Mouse (Mus musculus) heart, embryonic 16.5 days (tissue): Measurements from ENCODE around the gene Clcn6. TPM values are rescaled to one million over a fixed set of nuclear protein-coding genes. Genes with fewer than 3 reads are reported as not detected.

Source experiments
- ATAC-seq: fragments of 200-750 bp; cut with Nextera tagmentation; replicated peaks from 2 replicates; pipeline ENCODE4 v1.8.0; 2017; ENCODE audit warnings: moderate number of reproducible peaks; ENCODE audit not compliant: insufficient read depth, low FRiP score; ENCODE audit errors: extremely low read depth
- H3K27ac ChIP-seq: fragments of 300-500 bp; sonication (generic); 2 replicates; pipeline ENCODE4 v1.5.1; 2014; ENCODE audit warnings: mild to moderate bottlenecking, low read length, control low read depth, moderate library complexity
- H3K27me3 ChIP-seq: fragments of 300-500 bp; sonication (generic); 2 replicates; pipeline ENCODE4 v1.6.1; 2014; ENCODE audit warnings: low read length, mixed read lengths; ENCODE audit not compliant: control insufficient read depth, insufficient read depth
- H3K36me3 ChIP-seq: fragments of 300-500 bp; sonication (generic); 2 replicates; pipeline ENCODE4 v1.6.1; 2014; ENCODE audit not compliant: control insufficient read depth, insufficient read depth
- H3K4me1 ChIP-seq: fragments of 300-500 bp; sonication (generic); 2 replicates; pipeline ENCODE4 v1.6.1; 2014; ENCODE audit warnings: low read length, mixed read lengths; ENCODE audit not compliant: control insufficient read depth, insufficient read depth
- H3K4me2 ChIP-seq: fragments of 300-500 bp; sonication (generic); 2 replicates; pipeline ENCODE4 v1.6.1; 2014; ENCODE audit warnings: low read depth, mild to moderate bottlenecking, control low read depth, low read length
- H3K4me3 ChIP-seq: fragments of 300-500 bp; sonication (generic); 2 replicates; pipeline ENCODE4 v1.5.1; 2014; ENCODE audit warnings: mild to moderate bottlenecking, control low read depth, low read length
- H3K9ac ChIP-seq: fragments of 300-500 bp; sonication (generic); 2 replicates; pipeline ENCODE4 v1.6.1; 2014; ENCODE audit warnings: low read length, control low read depth
- H3K9me3 ChIP-seq: fragments of 300-500 bp; sonication (generic); replicated peaks from 2 replicates; pipeline ENCODE4 v1.6.1; 2016; ENCODE audit warnings: low read length; ENCODE audit not compliant: control insufficient read depth
- WGBS: fragments of 180-500 bp; shearing (Covaris S2); extraction: QIAGEN DNeasy Blood & Tissue Kit; methylation state at CpG from one replicate; pipeline ENCODE4 v1.1.7; 2014; 5-methylcytosine and 5-hydroxymethylcytosine counted together
- polyA plus RNA-seq: library from polyadenylated mRNA; unstranded; fragments of >200 nt; fragmentation: Nextera tagmentation; extraction: Ambion mirVana; gene quantifications from 2 replicates; pipeline ENCODE4 v1.2.1, GENCODE M21; 2015

The Clcn6 gene
- polyA plus RNA-seq, 1 experiment from 2014 or later = 6.8 TPM

DNA sequence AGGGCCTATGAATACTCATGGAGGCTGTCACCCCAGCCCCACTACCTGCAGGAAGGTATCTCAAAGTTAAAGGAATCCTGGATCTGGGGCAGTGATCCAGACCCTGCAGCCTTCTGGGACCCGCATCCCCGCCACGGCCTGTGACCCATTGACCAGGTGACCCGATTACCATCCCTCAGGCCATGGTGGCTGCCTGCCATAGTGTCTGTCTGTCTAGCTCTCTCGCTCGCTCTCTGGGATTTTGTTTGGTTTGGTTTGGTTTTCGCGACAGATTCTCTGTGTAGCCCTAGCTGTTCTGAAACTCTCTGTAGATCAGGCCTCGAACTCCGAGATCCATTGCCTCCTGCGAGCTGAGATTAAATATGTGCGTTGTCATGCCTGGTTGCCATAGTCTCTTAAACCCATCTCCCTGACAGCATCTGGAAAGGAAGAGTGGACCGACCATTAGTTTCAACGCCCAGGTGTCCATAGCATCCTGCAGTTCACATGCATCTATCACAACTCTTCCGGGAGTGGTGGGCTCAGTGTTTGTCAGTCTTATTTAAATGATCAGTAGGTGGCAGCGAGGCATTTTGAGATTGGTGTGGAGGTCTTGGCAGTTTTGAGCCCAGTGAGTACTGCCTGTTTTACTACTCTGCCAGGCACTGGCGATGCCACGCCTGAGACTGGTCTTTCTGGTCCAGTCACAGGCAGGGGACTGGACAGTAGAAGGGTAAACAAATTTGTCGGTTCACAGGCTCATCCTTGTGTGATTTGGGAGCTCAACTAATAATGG, 820 bp upstream of the Clcn6 start:
- H3K27me3 ChIP-seq = no peaks in the 10 kb centered on the region
- H3K4me3 ChIP-seq = peak overlapping the region; percentile 84
- no peaks in the 10 kb centered on the region for H3K9me3 ChIP-seq
- peaks cover 3% of the 10 kb centered on the region; the same call in 1 of the 2 replicates for H3K36me3 ChIP-seq
- H3K27ac ChIP-seq = peak overlapping the region; percentile 74
- H3K4me1 ChIP-seq = peaks cover 30% of the 10 kb centered on the region
- 19% methylated on average over 19 of the region's 19 CpGs for WGBS
- H3K9ac ChIP-seq = peak overlapping the region; percentile 79
- H3K4me2 ChIP-seq = peak overlapping the region; percentile 88
- ATAC-seq = no peak

DNA sequence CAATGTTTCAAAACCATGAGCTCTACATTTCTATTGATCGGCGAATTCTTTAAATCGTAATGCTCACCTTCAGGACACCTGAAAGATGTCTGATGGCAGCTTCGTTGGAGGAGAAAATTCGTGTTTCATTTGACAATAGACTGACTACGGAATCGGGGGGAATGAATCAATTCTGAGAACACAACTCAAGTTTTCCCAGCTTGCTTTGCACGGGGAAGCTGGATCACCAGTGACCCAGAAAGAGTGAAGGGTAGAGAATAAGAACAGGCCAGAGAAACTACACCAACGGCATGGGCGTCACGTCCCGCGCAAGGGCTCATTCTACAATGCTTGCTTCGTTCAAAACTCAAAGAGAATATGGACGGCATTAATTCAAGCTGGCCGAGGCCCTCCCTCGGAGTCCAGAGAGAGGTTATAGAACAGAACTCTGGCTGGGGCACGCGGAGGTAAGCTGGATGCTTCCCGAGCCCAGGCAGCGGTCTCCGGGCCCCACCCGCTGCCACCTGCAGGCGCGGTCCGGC, 482 bp downstream of the Clcn6 start:
- peak overlapping the region; percentile 78 for H3K4me2 ChIP-seq
- WGBS = 6% methylated on average over 26 of the region's 26 CpGs
- H3K4me1 ChIP-seq = peaks cover 30% of the 10 kb centered on the region
- H3K27me3 ChIP-seq = no peaks in the 10 kb centered on the region
- peak overlapping the region; percentile 82 for H3K9ac ChIP-seq
- H3K4me3 ChIP-seq = peak overlapping the region; percentile 84
- peaks cover 3% of the 10 kb centered on the region; the same call in 1 of the 2 replicates for H3K36me3 ChIP-seq
- no peaks in the 10 kb centered on the region for H3K9me3 ChIP-seq
- peak overlapping the region; percentile 87 for H3K27ac ChIP-seq
- ATAC-seq = no peak

DNA sequence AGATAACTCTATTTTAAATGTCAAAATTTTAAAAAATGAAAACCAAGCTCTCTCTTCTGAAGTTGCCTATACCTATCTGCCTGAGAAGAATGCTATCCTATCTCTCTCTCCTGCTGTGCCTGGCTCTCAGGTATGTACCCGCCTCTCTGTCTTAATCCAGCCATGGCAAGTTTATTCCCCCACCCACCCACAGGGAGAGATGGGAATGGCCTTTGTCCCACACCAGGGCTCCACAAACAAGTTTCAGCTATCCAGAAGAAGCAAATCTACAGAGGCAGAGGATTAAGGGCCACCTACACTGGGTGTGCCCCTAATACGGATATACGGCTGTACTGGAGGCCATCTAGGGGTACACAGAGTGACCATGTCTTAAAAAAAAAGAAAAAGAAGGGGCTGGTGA, 3.2 kb downstream of the Clcn6 start:
- no peak overlapping the region for H3K4me2 ChIP-seq
- H3K27ac ChIP-seq = no peak overlapping the region
- no peak overlapping the region for H3K9ac ChIP-seq
- H3K27me3 ChIP-seq = no peaks in the 10 kb centered on the region
- H3K36me3 ChIP-seq = peaks cover 2% of the 10 kb centered on the region; the same call in 1 of the 2 replicates
- ATAC-seq = no peak
- H3K4me1 ChIP-seq = peaks cover 15% of the 10 kb centered on the region
- H3K4me3 ChIP-seq = no peak overlapping the region
- H3K9me3 ChIP-seq = no peaks in the 10 kb centered on the region
- 97% methylated on average over 3 of the region's 3 CpGs for WGBS

DNA sequence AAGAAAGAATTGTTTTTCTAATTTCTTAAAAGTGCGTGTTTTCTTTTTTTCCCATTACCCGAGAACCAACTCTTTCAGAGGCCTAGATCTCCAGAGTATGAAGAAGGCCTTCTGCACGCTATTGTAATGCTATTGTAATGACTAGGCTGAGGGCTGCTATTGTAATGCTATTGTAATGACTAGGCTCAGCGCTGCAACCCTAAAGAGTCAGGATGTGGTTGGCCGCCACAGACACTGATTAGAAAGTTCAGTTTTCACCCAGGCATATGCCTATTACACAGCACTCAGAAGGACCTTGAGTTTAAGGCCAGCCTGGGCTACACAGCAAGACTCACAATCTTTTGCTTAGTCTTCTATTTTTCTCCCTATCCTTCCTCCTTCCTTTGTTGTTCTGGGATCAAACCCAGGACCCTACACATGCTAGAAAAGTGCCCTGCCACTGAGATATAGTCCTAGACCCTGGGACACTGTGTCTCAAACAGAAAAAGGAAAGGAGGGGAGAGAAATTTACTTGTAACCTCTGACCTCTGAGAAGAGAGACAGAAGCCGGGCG, 4.7 kb downstream of the Clcn6 start:
- ATAC-seq = no peak
- Histone ChIP-seq H3K27ac (no peak overlapping the region), H3K9ac (no peak overlapping the region), H3K27me3 (no peaks in the 10 kb centered on the region), H3K36me3 (peaks cover 10% of the 10 kb centered on the region), H3K9me3 (no peaks in the 10 kb centered on the region), H3K4me1 (peaks cover 6% of the 10 kb centered on the region), H3K4me3 (no peak overlapping the region), H3K4me2 (no peak overlapping the region)
- 83% methylated on average over 7 of the region's 7 CpGs for WGBS

DNA sequence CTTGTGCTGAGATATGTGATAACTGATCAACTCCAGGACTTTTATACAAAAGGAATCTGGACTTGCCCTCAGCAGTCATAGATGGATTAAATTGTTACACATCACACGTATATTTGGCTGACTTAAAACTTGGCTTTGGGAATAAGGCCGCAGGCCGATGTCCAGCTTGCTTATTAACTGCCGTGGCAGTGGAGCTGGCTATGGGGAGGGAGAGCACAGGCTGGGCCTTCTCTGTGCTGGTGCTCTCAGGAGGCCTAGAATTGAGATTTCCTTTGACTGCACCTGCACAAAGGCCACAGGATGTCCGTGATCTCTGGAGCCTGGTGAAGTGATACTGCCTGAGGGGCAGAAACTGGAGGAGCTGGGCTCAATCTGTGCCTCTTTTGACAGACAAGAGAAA, 8.1 kb downstream of the Clcn6 start:
- Histone ChIP-seq H3K4me2 (no peak overlapping the region), H3K27ac (no peak overlapping the region), H3K4me1 (no peaks in the 10 kb centered on the region), H3K9me3 (no peaks in the 10 kb centered on the region), H3K9ac (no peak overlapping the region), H3K27me3 (no peaks in the 10 kb centered on the region), H3K36me3 (peaks cover 22% of the 10 kb centered on the region), H3K4me3 (no peak overlapping the region)
- no peak for ATAC-seq
- WGBS = 85% methylated on average over 5 of the region's 5 CpGs

DNA sequence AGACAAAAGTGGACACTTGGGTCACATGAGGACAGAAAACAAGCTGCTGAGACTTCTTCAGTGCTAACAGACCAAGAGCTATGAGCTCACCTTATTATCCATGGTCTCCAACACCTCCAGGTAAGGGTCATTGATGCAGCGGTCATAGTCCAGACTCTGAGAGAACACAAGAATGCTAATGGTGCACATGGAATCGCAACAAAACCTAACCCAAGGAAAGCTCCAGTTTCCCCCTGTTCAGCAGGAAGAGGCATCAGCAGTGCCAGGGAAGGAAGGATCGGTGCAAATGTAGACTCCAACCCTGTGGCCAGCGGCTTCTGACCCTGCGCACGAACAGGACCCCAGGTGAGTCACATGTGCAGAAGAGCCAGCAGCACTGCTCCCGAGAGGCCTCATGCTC, 9.3 kb downstream of the Clcn6 start:
- Histone ChIP-seq H3K27me3 (no peaks in the 10 kb centered on the region), H3K9me3 (no peaks in the 10 kb centered on the region), H3K4me2 (no peak overlapping the region), H3K9ac (no peak overlapping the region), H3K36me3 (peaks cover 27% of the 10 kb centered on the region), H3K4me3 (no peak overlapping the region), H3K27ac (no peak overlapping the region), H3K4me1 (no peaks in the 10 kb centered on the region)
- no peak for ATAC-seq
- 93% methylated on average over 7 of the region's 7 CpGs for WGBS

DNA sequence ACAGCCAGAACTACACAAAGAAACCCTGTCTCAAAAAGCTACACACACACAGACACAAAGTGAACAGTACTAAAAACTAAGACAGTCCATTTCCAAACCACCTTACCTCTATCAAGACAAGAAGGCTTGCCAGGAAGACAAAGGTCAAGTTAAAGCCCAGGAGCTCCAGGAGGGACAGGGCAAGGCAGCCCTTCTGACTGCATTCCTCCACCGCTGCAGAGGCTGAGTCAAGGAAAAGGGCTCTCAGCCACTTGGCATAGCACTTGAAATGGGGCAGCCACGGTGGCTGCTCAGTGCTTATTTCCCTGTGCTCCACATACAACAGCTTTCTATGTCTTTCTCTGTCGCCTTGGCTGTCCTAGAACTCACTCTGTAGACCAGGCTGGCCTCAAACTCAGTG, 14.6 kb downstream of the Clcn6 start:
- WGBS = 84% methylated on average over 3 of the region's 3 CpGs
- Histone ChIP-seq H3K27me3 (no peaks in the 10 kb centered on the region), H3K4me2 (no peak overlapping the region), H3K4me1 (no peaks in the 10 kb centered on the region), H3K9ac (no peak overlapping the region), H3K27ac (no peak overlapping the region), H3K4me3 (no peak overlapping the region), H3K36me3 (peaks cover 56% of the 10 kb centered on the region), H3K9me3 (no peaks in the 10 kb centered on the region)
- no peak for ATAC-seq

DNA sequence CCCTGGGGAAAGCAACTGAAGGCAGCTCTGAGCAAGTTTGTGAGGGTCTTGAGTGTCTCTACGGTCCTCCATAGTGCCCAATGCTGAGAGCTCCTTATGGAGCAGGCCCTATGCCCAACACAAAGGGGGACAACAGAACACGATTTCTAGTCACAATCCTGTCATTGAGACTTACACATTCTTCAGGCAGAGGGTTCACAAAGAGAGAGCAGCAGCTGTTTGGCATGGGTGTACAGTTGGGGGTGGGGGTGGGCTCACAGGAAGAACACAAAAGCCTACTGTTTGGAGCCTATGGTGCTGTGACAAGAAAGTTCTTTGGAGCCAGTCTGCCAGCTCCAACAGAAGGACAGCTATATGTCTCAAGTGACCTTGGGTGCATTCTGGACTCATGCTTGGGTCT, 20.2 kb downstream of the Clcn6 start:
- peaks cover 76% of the 10 kb centered on the region for H3K36me3 ChIP-seq
- H3K9ac ChIP-seq = no peak overlapping the region
- no peak overlapping the region for H3K4me2 ChIP-seq
- no peak for ATAC-seq
- no peaks in the 10 kb centered on the region for H3K27me3 ChIP-seq
- H3K4me3 ChIP-seq = no peak overlapping the region
- H3K9me3 ChIP-seq = no peaks in the 10 kb centered on the region
- no peaks in the 10 kb centered on the region for H3K4me1 ChIP-seq
- no peak overlapping the region for H3K27ac ChIP-seq
- WGBS = 81% methylated on average over 2 of the region's 2 CpGs

DNA sequence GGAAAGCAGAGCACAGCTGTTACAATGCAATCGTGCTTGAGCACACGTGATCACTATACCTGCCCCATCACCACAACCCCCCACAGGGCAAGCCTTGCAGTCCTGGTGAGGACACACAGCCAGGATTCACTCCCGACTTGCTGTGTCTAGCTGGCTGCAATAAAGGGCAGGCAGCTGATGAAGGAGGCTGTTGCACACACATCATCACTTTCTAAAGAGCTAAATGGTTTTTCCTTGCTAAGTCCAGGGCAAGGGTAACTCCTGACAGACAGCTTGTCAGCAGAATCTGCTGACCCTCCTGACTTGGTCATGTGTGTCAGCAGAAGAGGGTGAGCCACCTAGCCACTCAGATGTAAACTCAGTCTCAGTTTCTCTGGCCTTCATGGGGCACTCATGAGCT, 21.6 kb downstream of the Clcn6 start:
- 71% methylated on average over 3 of the region's 3 CpGs for WGBS
- Histone ChIP-seq H3K9me3 (no peaks in the 10 kb centered on the region), H3K36me3 (peaks cover 76% of the 10 kb centered on the region), H3K27me3 (no peaks in the 10 kb centered on the region), H3K4me1 (no peaks in the 10 kb centered on the region), H3K4me3 (no peak overlapping the region), H3K9ac (no peak overlapping the region), H3K4me2 (no peak overlapping the region), H3K27ac (no peak overlapping the region)
- no peak for ATAC-seq
